Mouse (Mus musculus) ES-Bruce4 (cell line): Measurements from ENCODE around the gene Nlrp4c. TPM values are rescaled to one million over a fixed set of nuclear protein-coding genes. Genes with fewer than 3 reads are reported as not detected.
A peak's percentile ranks its signal among the peaks of the same experiment; 100 is the strongest.

ENCODE experiments used
- H3K27ac ChIP-seq: 2 replicates; pipeline ENCODE4 v1.5.1; 2012; ENCODE audit warnings: low read length, inconsistent platforms; ENCODE audit not compliant: insufficient read depth
- H3K27me3 ChIP-seq: 2 replicates; pipeline ENCODE4 v1.6.1; 2012; ENCODE audit warnings: mild to moderate bottlenecking, low read length, inconsistent platforms; ENCODE audit not compliant: control insufficient read depth, poor library complexity, insufficient read depth, severe bottlenecking
- H3K36me3 ChIP-seq: 2 replicates; pipeline ENCODE4 v1.6.1; 2012; ENCODE audit warnings: inconsistent platforms, mild to moderate bottlenecking, low read length, moderate library complexity; ENCODE audit not compliant: control insufficient read depth, poor library complexity, insufficient read depth, severe bottlenecking
- H3K4me1 ChIP-seq: one replicate; pipeline ENCODE4 v1.8.1; 2011; ENCODE audit warnings: low read length; ENCODE audit not compliant: control insufficient read depth, insufficient read depth
- H3K4me3 ChIP-seq: 2 replicates; pipeline ENCODE4 v1.5.1; 2011; ENCODE audit warnings: low read depth, mild to moderate bottlenecking, low read length
- H3K9ac ChIP-seq: 2 replicates; pipeline ENCODE4 v1.6.1; 2012; ENCODE audit warnings: low read depth, mild to moderate bottlenecking, inconsistent platforms; ENCODE audit not compliant: poor library complexity, severe bottlenecking
- H3K9me3 ChIP-seq: replicated peaks from 2 replicates; pipeline ENCODE4 v1.6.1; 2012; ENCODE audit warnings: mild to moderate bottlenecking, low read length, inconsistent platforms; ENCODE audit not compliant: control insufficient read depth, poor library complexity, insufficient read depth, severe bottlenecking
- CTCF ChIP-seq: IDR thresholded peaks from one replicate; pipeline ENCODE4 v1.8.1; 2011; ENCODE audit warnings: low read depth, low read length
- EP300 ChIP-seq: IDR thresholded peaks from 2 replicates; pipeline ENCODE4 v1.6.1; 2011; ENCODE audit warnings: low read depth, low read length; ENCODE audit not compliant: insufficient read depth
- POLR2A ChIP-seq: IDR thresholded peaks from one replicate; pipeline ENCODE4 v1.8.1; 2011; ENCODE audit warnings: low read length; ENCODE audit not compliant: insufficient read depth
- polyA plus RNA-seq: library from polyadenylated mRNA; stranded (reverse); fragments of >200 nt; gene quantifications from 2 replicates; pipeline ENCODE4 v1.2.4, GENCODE M21; 2011; ENCODE audit warnings: low read depth; ENCODE audit not compliant: missing spikeins, insufficient read depth, insufficient read length

Nlrp4c gene
- polyA plus RNA-seq, 1 experiment = not detected

DNA sequence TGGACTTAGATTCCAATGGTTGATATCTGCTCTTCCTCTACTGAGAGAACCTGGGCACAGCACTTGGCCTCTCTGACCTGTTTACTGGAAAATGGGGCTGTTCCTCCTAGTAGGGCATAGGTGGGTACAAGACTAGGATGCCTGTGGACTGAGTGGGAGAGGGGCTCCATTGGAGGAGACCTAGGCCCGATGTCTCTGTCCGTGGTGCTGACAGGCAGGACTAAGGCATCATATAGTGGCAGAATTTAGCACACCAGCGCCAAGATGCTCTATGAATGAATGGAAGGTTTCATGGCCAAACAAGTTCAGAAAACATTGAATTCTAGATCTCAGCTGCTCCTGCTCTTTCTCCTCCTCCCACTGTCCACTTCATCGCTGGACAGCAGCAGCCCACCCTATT lies 85.4 kb downstream of the Nlrp4c start:
- no peak overlapping the region for H3K9ac ChIP-seq

DNA sequence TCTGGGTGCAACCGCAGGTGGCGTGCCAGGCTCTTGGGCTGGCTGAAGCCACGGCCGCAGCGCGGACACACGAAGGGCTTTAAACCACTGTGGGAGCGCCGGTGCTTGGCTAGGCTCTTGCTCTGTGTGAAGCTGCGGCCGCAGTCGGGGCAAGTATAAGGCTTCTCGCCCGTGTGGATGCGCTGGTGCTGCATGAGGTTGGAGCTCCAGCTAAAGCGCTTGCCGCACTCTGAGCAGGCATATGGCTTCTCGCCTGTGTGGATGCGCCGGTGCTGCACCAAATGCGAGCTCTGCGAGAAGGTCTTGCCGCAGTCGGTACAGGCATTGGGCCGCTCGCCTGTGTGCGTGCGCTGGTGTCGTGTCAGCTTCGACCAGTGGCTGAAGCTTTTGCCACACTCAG lies 87.7 kb downstream of the Nlrp4c start:
- no peaks in the 10 kb centered on the region for H3K36me3 ChIP-seq
- no peak overlapping the region for H3K9ac ChIP-seq
- H3K4me3 ChIP-seq = peak overlapping the region; percentile 27
- 0 out of 2 replicates have a peak, but pooled peaks cover 2% of the 10 kb centered on the region for H3K9me3 ChIP-seq
- no peak for TF ChIP-seq EP300
- TF ChIP-seq POLR2A = no peak
- TF ChIP-seq CTCF = no peak
- H3K4me1 ChIP-seq = no peaks in the 10 kb centered on the region
- H3K27me3 ChIP-seq = no peaks in the 10 kb centered on the region
- no peak overlapping the region for H3K27ac ChIP-seq

More for the DNA sequence above, 85.4 kb downstream of the Nlrp4c start:
- Histone ChIP-seq H3K36me3 (no peaks in the 10 kb centered on the region), H3K9me3 (0 out of 2 replicates have a peak, but pooled peaks cover 2% of the 10 kb centered on the region), H3K27ac (no peak overlapping the region), H3K27me3 (no peaks in the 10 kb centered on the region), H3K4me1 (no peaks in the 10 kb centered on the region), H3K4me3 (no peak overlapping the region)
- TF ChIP-seq CTCF (no peak), EP300 (no peak), POLR2A (no peak)

DNA sequence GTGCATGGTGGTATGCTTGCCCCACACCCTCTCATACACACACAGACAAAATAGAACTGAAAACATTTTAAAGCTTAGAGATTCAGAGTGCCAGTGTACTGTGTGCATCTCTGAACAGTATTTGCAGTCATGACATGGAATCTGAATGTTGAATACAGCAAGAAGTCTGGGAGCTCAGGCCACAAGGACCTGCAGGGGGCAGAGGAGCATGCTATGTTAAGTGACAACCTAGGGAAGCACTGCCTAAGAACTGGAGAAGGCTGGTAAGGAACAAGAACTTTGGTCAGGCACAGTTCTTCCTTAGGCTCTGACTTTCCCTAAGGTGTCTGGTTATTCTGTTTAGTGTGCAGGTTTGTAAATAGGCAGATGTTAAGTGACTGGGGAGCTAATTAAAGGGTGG lies 91.5 kb downstream of the Nlrp4c start:
- H3K9me3 ChIP-seq = 0 out of 2 replicates have a peak, but pooled peaks cover 2% of the 10 kb centered on the region
- TF ChIP-seq POLR2A (no peak), EP300 (no peak), CTCF (no peak)
- H3K4me1 ChIP-seq = no peaks in the 10 kb centered on the region
- no peak overlapping the region for H3K9ac ChIP-seq
- no peaks in the 10 kb centered on the region for H3K36me3 ChIP-seq
- no peak overlapping the region for H3K27ac ChIP-seq
- no peaks in the 10 kb centered on the region for H3K27me3 ChIP-seq
- H3K4me3 ChIP-seq = no peak overlapping the region

DNA sequence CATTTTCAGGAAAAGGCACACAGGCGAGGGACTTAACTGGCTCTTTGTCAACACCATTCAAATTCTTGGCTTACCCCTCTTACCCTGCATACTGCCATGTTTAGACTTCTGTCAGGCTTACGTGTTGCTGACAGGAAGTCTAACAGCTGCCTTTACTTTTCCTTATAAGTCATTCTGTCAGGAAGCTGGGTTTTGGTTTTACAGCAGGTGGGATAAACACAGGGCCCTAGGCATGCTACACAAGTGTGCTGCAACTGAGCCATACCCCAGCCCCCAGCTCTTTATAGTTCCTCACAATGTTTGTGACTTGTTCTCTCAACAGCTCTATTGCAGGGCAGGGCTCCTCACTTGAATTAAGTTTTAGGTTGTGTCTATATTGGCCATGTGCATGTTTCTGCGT lies 94.3 kb downstream of the Nlrp4c start:
- H3K36me3 ChIP-seq = no peaks in the 10 kb centered on the region

DNA sequence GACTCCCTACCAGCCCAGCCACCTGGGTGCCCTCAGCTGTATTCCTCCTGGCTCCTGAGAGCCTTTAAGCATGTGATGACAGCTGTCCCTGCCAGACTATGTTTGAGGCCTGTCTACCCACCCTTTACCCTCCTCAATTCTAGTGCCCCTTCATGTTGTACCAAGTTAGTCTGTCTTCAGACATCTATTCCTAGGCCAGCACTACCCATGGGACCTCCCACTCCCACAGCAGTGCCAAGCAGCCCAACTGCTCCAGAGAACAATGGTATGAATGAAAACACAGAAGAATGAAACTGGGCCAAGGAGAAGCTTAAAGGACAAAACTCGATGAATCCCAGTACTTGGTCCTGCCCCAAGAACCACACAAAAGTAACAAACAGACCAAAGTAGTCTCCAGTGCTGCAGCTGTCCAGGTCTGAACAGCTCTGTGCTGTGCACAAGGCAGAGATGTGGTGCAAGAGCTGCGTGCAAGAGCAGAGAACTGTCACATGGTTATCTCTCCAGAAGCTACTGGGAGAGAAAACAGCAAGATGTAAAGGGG lies 99.1 kb downstream of the Nlrp4c start:
- Histone ChIP-seq H3K27ac (no peak overlapping the region), H3K9ac (no peak overlapping the region), H3K4me3 (no peak overlapping the region), H3K9me3 (no peaks in the 10 kb centered on the region), H3K27me3 (no peaks in the 10 kb centered on the region), H3K4me1 (peaks cover 9% of the 10 kb centered on the region), H3K36me3 (no peaks in the 10 kb centered on the region)
- no peak for TF ChIP-seq EP300
- TF ChIP-seq CTCF = no peak
- no peak for TF ChIP-seq POLR2A

More for the DNA sequence above, 94.3 kb downstream of the Nlrp4c start:
- TF ChIP-seq CTCF = no peak
- no peak for TF ChIP-seq POLR2A
- TF ChIP-seq EP300 = no peak
- Histone ChIP-seq H3K27ac (no peak overlapping the region), H3K9ac (no peak overlapping the region), H3K4me1 (no peaks in the 10 kb centered on the region), H3K27me3 (no peaks in the 10 kb centered on the region), H3K4me3 (no peak overlapping the region), H3K9me3 (no peaks in the 10 kb centered on the region)

DNA sequence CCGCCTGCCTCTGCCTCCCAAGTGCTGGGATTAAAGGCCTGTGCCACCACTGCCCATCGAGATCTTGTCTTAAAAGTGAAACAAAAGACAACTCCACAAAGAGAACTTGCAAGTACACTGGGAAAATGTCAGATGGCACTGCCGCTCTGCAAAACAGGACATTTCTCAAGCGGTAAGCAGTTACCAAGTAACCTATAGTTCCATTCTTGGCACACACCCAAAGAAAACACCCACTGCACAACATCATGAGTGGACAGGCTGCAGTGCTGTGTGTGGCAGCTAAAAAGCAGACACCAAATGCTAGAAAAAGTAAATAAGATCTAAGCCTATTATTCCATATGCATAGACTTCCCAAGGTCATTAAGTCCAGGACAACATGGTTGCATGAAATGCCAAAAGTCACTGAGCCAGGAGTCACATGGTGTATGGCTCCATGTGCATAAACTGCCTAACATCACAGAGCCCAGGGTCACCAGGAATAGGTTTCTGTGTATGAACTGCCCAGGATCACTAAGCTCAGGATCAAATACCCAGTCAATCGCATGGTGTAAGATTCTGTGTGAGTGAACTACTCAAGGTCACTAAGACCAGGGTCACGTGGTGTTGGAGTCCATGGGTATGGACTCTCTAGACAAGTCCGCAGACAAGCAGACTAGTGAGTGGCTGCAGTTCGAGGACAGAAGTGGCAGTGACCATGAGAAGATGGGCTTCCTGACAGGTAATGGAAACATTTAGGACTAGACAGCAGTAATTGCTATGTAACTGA lies 100.6 kb downstream of the Nlrp4c start:
- TF ChIP-seq POLR2A (no peak), EP300 (no peak), CTCF (no peak)
- Histone ChIP-seq H3K4me1 (peaks cover 9% of the 10 kb centered on the region), H3K27ac (no peak overlapping the region)

More for the DNA sequence above, 100.6 kb downstream of the Nlrp4c start:
- Histone ChIP-seq H3K9me3 (no peaks in the 10 kb centered on the region), H3K4me3 (no peak overlapping the region), H3K27me3 (no peaks in the 10 kb centered on the region), H3K9ac (no peak overlapping the region), H3K36me3 (no peaks in the 10 kb centered on the region)
